Mouse (Mus musculus) stomach, embryonic 15.5 days (tissue): ENCODE data around the gene Car5a. TPM values are rescaled to one million over a fixed set of nuclear protein-coding genes. Genes with fewer than 3 reads are reported as not detected.

Experiments
- ATAC-seq: fragments of 200-750 bp; cut with Nextera tagmentation; 2 replicates; pipeline ENCODE4 v1.8.0; 2017; ENCODE audit warnings: low read depth, moderate number of reproducible peaks, moderate TSS enrichment; ENCODE audit not compliant: insufficient read depth, low FRiP score
- H3K27ac ChIP-seq: fragments of 300-500 bp; sonication (generic); 2 replicates; pipeline ENCODE4 v1.5.1; 2015; ENCODE audit warnings: mild to moderate bottlenecking, inconsistent platforms
- H3K27me3 ChIP-seq: fragments of 300-500 bp; sonication (generic); replicated peaks from 2 replicates; pipeline ENCODE4 v1.6.1; 2015; ENCODE audit warnings: inconsistent platforms
- H3K36me3 ChIP-seq: fragments of 300-500 bp; sonication (generic); 2 replicates; pipeline ENCODE4 v1.6.1; 2015; ENCODE audit warnings: inconsistent platforms
- H3K4me1 ChIP-seq: fragments of 300-500 bp; sonication (generic); 2 replicates; pipeline ENCODE4 v1.6.1; 2015; ENCODE audit warnings: inconsistent platforms
- H3K4me2 ChIP-seq: fragments of 300-500 bp; sonication (generic); 2 replicates; pipeline ENCODE4 v1.6.1; 2015; ENCODE audit warnings: mild to moderate bottlenecking, inconsistent platforms
- H3K4me3 ChIP-seq: fragments of 300-500 bp; sonication (generic); replicated peaks from 2 replicates; pipeline ENCODE4 v1.5.1; 2015; ENCODE audit warnings: inconsistent platforms
- H3K9ac ChIP-seq: fragments of 300-500 bp; sonication (generic); 2 replicates; pipeline ENCODE4 v1.6.1; 2015; ENCODE audit warnings: inconsistent platforms
- H3K9me3 ChIP-seq: fragments of 300-500 bp; sonication (generic); 2 replicates; pipeline ENCODE4 v1.6.1; 2016; ENCODE audit warnings: inconsistent platforms
- WGBS: fragments of 180-500 bp; shearing (Covaris S2); methylation state at CpG from one replicate; pipeline ENCODE4 v1.1.7; 2015; 5-methylcytosine and 5-hydroxymethylcytosine counted together
- polyA plus RNA-seq: library from polyadenylated mRNA; unstranded; fragments of >200 nt; fragmentation: Nextera tagmentation; extraction: Ambion mirVana; gene quantifications from 2 replicates; pipeline ENCODE4 v1.2.1, GENCODE M21; 2015

Car5a gene
- polyA plus RNA-seq, 1 experiment from 2014 or later, result 0.21 TPM

- Histone ChIP-seq H3K36me3 (peaks cover 24% of the 10 kb centered on the region), H3K9ac (no peak overlapping the region), H3K4me1 (peaks cover 22% of the 10 kb centered on the region), H3K27me3 (no peaks in the 10 kb centered on the region), H3K27ac (no peak overlapping the region), H3K4me3 (no peak overlapping the region), H3K4me2 (no peak overlapping the region), H3K9me3 (no peaks in the 10 kb centered on the region)
- ATAC-seq, result no peak
- WGBS, result 68% methylated on average over 17 of the region's 17 CpGs
Measured at GRCm38 (mm10) chr8:121971488-121972058, 26.9 kb upstream of the Car5a start.

GRCm38 (mm10) chr8:121970225-121970624 lies 25.5 kb upstream of the Car5a start:
- Histone ChIP-seq H3K9ac (no peak overlapping the region), H3K27me3 (no peaks in the 10 kb centered on the region), H3K4me3 (no peak overlapping the region), H3K4me1 (peaks cover 28% of the 10 kb centered on the region), H3K27ac (no peak overlapping the region), H3K36me3 (peaks cover 11% of the 10 kb centered on the region), H3K4me2 (no peak overlapping the region), H3K9me3 (no peaks in the 10 kb centered on the region)
- no peak for ATAC-seq
- WGBS, result 84% methylated on average over 8 of the region's 8 CpGs

- Histone ChIP-seq H3K9ac (no peak overlapping the region), H3K4me1 (peaks cover 28% of the 10 kb centered on the region), H3K27ac (no peak overlapping the region), H3K4me3 (no peak overlapping the region), H3K36me3 (no peaks in the 10 kb centered on the region), H3K9me3 (no peaks in the 10 kb centered on the region), H3K27me3 (no peaks in the 10 kb centered on the region), H3K4me2 (no peak overlapping the region)
- WGBS, result 53% methylated on average over 4 of the region's 4 CpGs
- no peak for ATAC-seq
Measured at GRCm38 (mm10) chr8:121968542-121968941, 23.8 kb upstream of the Car5a start.

- H3K27ac ChIP-seq, result no peak overlapping the region; the same call in 1 of the 2 replicates
- 40% methylated on average over 4 of the region's 4 CpGs for WGBS
- peaks cover 28% of the 10 kb centered on the region for H3K4me1 ChIP-seq
- ATAC-seq, result no peak
- H3K9me3 ChIP-seq, result no peaks in the 10 kb centered on the region
- H3K9ac ChIP-seq, result no peak overlapping the region
- no peaks in the 10 kb centered on the region for H3K36me3 ChIP-seq
- no peaks in the 10 kb centered on the region for H3K27me3 ChIP-seq
- no peak overlapping the region for H3K4me3 ChIP-seq
- no peak overlapping the region for H3K4me2 ChIP-seq
Measured at GRCm38 (mm10) chr8:121967977-121968376, 23.3 kb upstream of the Car5a start.

GRCm38 (mm10) chr8:121966714-121967448 lies 22.2 kb upstream of the Car5a start:
- ATAC-seq, result peak; percentile 42; the same call in 1 of the 2 replicates
- Histone ChIP-seq H3K27me3 (no peaks in the 10 kb centered on the region), H3K9me3 (no peaks in the 10 kb centered on the region), H3K4me2 (no peak overlapping the region), H3K36me3 (no peaks in the 10 kb centered on the region), H3K27ac (no peak overlapping the region), H3K9ac (no peak overlapping the region), H3K4me3 (no peak overlapping the region), H3K4me1 (peaks cover 28% of the 10 kb centered on the region)
- WGBS, result 61% methylated on average over 7 of the region's 7 CpGs

- Histone ChIP-seq H3K4me3 (no peak overlapping the region), H3K9me3 (no peaks in the 10 kb centered on the region), H3K27ac (no peak overlapping the region), H3K9ac (no peak overlapping the region), H3K4me2 (no peak overlapping the region), H3K36me3 (no peaks in the 10 kb centered on the region), H3K27me3 (no peaks in the 10 kb centered on the region), H3K4me1 (peaks cover 28% of the 10 kb centered on the region)
- WGBS, result 55% methylated on average over 5 of the region's 5 CpGs
- no peak for ATAC-seq
Measured at GRCm38 (mm10) chr8:121966110-121966509, 21.4 kb upstream of the Car5a start.

- H3K27ac ChIP-seq, result no peak overlapping the region; the same call in 1 of the 2 replicates
- H3K4me1 ChIP-seq, result peaks cover 24% of the 10 kb centered on the region
- H3K36me3 ChIP-seq, result no peaks in the 10 kb centered on the region
- WGBS, result 72% methylated on average over 8 of the region's 8 CpGs
- no peak overlapping the region for H3K4me2 ChIP-seq
- no peak overlapping the region for H3K9ac ChIP-seq
- ATAC-seq, result no peak
- no peaks in the 10 kb centered on the region for H3K9me3 ChIP-seq
- H3K4me3 ChIP-seq, result no peak overlapping the region
- no peaks in the 10 kb centered on the region for H3K27me3 ChIP-seq
Measured at GRCm38 (mm10) chr8:121964716-121965512, 20.2 kb upstream of the Car5a start.

- 81% methylated on average over 3 of the region's 3 CpGs for WGBS
- no peak for ATAC-seq
Measured at GRCm38 (mm10) chr8:121962892-121963291, 18.2 kb upstream of the Car5a start.

GRCm38 (mm10) chr8:121958395-121958794 lies 13.7 kb upstream of the Car5a start:
- H3K4me1 ChIP-seq, result peaks cover 3% of the 10 kb centered on the region; the same call in 1 of the 2 replicates
- H3K4me3 ChIP-seq, result no peak overlapping the region
- WGBS, result 98% methylated on average over 1 of the region's 1 CpGs
- no peak overlapping the region for H3K27ac ChIP-seq
- H3K4me2 ChIP-seq, result no peak overlapping the region
- H3K9ac ChIP-seq, result no peak overlapping the region
- no peaks in the 10 kb centered on the region for H3K27me3 ChIP-seq
- 0 out of 2 replicates have a peak, but pooled peaks cover 3% of the 10 kb centered on the region for H3K36me3 ChIP-seq
- H3K9me3 ChIP-seq, result no peaks in the 10 kb centered on the region
- ATAC-seq, result no peak

More at GRCm38 (mm10) chr8:121962892-121963291, 18.2 kb upstream of the Car5a start:
- Histone ChIP-seq H3K9me3 (no peaks in the 10 kb centered on the region), H3K9ac (no peak overlapping the region), H3K4me2 (no peak overlapping the region), H3K27ac (no peak overlapping the region), H3K36me3 (0 out of 2 replicates have a peak, but pooled peaks cover under 1% of the 10 kb centered on the region), H3K4me3 (no peak overlapping the region), H3K27me3 (no peaks in the 10 kb centered on the region), H3K4me1 (peaks cover 18% of the 10 kb centered on the region)

GRCm38 (mm10) chr8:121955825-121956500 lies 11.3 kb upstream of the Car5a start:
- Histone ChIP-seq H3K9ac (no peak overlapping the region), H3K36me3 (0 out of 2 replicates have a peak, but pooled peaks cover 3% of the 10 kb centered on the region), H3K27ac (no peak overlapping the region), H3K9me3 (no peaks in the 10 kb centered on the region), H3K4me1 (peaks cover 16% of the 10 kb centered on the region), H3K4me3 (no peak overlapping the region), H3K4me2 (no peak overlapping the region), H3K27me3 (no peaks in the 10 kb centered on the region)
- WGBS, result 57% methylated on average over 1 of the region's 1 CpGs
- ATAC-seq, result no peak

GRCm38 (mm10) chr8:121954981-121955555 lies 10.4 kb upstream of the Car5a start:
- H3K27me3 ChIP-seq, result no peaks in the 10 kb centered on the region
- H3K27ac ChIP-seq, result no peak overlapping the region
- no peak overlapping the region for H3K9ac ChIP-seq
- 64% methylated on average over 10 of the region's 10 CpGs for WGBS
- ATAC-seq, result no peak
- H3K4me3 ChIP-seq, result no peak overlapping the region
- H3K4me1 ChIP-seq, result peaks cover 16% of the 10 kb centered on the region
- no peak overlapping the region for H3K4me2 ChIP-seq
- no peaks in the 10 kb centered on the region for H3K9me3 ChIP-seq
- 0 out of 2 replicates have a peak, but pooled peaks cover 3% of the 10 kb centered on the region for H3K36me3 ChIP-seq
